Mouse (Mus musculus) NIH3T3 (cell line): Measurements from ENCODE around the gene Slc19a1.
A peak's percentile ranks its signal among the peaks of the same experiment; 100 is the strongest.

ENCODE experiments used
- DNase-seq: peaks from one replicate; pipeline ENCODE4 v3.0.0-alpha.2; 2012; ENCODE audit warnings: low read depth

Gene Slc19a1

DNA sequence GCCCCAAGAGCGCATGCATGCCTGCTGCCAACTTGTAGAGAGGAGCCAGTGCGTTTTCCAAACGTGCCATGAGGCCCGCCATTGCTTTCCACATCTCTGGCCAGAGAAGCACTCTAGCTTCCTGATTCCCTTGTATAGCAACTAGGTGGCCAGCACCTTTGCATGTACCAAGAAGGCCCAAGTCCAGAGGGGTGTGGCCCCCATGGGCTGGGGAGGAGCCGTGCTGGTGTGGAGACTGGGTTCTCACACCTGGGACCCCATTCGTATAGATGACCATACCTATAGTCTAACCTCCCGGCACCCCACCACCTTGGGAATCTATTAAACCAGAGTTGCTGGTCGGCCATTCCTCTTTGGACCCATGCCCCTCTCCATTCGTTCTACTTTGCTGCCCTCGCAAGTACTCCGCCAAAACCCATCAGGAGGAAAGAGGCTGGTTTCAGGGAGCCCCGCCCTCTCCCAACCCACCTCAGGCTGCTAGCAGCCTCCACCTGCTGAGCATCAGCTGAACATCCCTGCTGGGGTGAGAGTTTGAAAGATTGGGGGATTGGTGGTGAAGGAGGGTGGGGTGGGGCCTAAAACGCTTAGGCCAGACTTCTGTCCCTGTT lies at the start of gene Slc19a1:
TSS of gene Slc19a1 (plus strand) at position 474 of the 608 bp plus-strand sequence.
- DNase-seq: no peak

DNA sequence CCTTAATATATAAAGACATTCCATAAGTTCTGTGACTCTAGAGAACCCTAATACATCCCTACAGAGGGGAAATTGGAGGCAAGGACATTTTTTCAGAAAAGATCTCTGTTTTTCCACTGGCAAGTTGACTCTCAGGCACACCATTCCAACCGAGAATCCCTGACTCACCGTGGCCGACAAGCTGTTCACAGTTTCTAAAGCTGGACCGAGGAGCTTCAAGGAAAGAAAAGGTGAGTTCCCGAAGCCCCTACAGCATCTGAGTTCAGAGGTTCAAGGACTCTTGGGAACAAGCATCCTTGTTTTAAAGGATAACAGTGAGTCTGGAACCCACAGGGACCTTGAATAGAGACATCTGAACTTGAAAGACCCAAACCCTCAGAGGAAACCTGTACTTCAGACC lies 43.5 kb upstream of the Slc19a1 start:
- no peak for DNase-seq

GRCm38 (mm10) chr10:76992456-76992855 lies 39.6 kb upstream of the Slc19a1 start:
- DNase-seq: no peak

- DNase-seq: peak; percentile 81
Observed at GRCm38 (mm10) chr10:76997759-76998513, 34.1 kb upstream of the Slc19a1 start.

GRCm38 (mm10) chr10:77004936-77005335 lies 27.1 kb upstream of the Slc19a1 start:
- DNase-seq: peak; percentile 59

GRCm38 (mm10) chr10:77007433-77008108 lies 24.5 kb upstream of the Slc19a1 start:
- peak; percentile 28 for DNase-seq

DNA sequence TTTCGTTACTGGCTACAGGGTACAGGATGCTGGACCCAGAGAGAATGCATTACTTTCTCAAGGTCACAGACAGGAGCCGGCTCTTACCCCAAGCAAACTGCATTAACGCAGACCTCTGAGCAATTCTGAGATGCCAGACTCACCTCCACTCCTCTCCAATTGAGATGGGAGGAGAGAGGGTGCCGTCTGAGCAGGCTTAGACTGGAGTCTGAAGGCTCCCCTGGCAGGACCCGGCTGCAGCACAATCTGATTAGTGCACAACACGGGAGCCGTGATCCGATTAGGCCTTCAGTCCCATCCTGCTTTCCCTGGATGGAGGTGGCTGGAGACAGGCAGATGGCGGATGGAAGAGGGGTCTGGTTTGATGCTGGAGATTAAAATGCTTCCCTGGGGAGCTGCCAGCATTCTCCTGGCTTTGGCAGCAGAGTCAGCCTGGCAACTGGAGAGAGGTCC lies 23.9 kb upstream of the Slc19a1 start:
- peak; percentile 72 for DNase-seq

DNA sequence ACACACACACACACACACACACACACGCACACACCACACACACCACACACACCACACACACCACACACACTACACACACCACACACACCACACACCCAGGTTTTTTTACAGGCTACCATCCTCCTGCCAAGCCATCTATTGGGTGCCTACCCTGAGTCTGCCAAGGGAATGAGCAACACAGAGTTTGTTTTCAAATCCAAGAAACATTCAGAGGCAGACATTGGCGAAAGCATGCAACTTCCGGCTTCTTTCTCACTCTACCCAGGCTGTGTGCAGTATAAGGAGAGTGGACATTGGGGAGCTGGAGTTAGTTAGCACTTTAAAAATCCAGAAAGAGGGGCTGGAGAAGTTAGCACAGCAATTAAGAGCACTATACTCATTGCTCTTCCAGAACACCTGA lies 23.3 kb upstream of the Slc19a1 start:
- DNase-seq: peak; percentile 58

DNA sequence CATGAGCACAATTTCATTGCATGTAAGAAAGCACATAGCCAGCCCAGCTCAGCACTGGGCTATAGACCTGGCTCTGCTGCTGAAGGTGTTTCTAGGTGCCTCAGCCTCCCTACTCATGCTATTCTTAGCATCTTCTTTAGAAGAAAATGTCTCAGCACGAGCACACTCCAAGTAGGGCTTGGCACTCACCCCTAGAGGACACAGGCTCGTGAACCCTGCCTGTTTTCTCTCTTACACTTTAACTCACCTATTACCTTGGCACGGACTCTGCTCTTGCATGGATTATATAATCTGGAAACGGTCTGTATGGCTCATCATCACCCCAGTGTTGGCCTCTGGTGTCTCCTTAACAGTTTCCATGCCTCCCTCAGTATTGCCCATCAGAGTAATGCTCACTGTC lies 20.4 kb upstream of the Slc19a1 start:
- DNase-seq: no peak

DNA sequence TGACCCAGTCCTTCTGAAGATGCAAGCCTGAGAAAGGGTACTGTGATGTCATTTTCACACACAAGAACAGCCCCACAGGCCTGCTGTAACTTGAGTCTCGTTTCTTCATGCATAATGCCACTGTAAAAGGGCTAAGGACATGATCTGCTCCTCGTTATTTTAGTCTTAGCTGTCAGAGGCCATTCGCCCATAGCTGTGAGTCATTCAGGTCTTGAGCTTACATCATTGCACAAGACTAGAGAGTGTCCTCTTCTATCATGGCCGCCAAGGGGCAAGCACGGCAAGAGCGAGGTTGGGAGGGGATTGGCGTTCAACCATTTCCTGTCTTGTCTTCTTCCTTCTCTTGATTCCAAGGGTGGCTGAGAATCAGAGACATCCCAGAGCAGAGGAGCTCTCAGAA lies 16.0 kb upstream of the Slc19a1 start:
- peak; percentile 66 for DNase-seq

DNA sequence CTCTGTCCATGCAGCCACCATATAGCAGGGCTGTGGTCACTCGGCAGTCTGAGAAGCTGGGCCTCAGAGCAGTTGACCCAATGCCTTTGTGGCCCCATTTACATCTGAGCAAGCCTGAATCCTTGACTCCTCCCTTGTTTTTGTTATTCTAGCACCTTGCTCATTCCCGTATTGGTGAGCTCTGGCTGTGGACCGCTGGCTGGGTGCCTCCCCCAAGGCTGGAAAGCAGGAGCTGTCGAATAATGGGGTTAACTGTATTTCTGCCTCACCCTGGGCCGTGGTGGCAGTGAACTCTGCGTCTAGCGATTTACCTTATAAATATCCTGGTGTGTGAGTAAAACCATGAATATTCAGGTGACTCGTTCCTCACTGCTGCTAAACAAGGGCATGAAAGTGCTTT lies 15.5 kb upstream of the Slc19a1 start:
- peak; percentile 44 for DNase-seq

GRCm38 (mm10) chr10:77017061-77017460 lies 15.0 kb upstream of the Slc19a1 start:
- peak; percentile 59 for DNase-seq

GRCm38 (mm10) chr10:77017662-77018061 lies 14.4 kb upstream of the Slc19a1 start:
- peak; percentile 32 for DNase-seq

GRCm38 (mm10) chr10:77021399-77022052 lies 10.5 kb upstream of the Slc19a1 start:
- DNase-seq: peak; percentile 90

- DNase-seq: no peak
Observed at GRCm38 (mm10) chr10:77022301-77023130, 9.5 kb upstream of the Slc19a1 start.

GRCm38 (mm10) chr10:77024231-77024630 lies 7.8 kb upstream of the Slc19a1 start:
- DNase-seq: no peak

- DNase-seq: no peak
Observed at GRCm38 (mm10) chr10:77026944-77027343, 5.1 kb upstream of the Slc19a1 start.

GRCm38 (mm10) chr10:77028782-77029296 lies 3.2 kb upstream of the Slc19a1 start:
- DNase-seq: no peak

DNA sequence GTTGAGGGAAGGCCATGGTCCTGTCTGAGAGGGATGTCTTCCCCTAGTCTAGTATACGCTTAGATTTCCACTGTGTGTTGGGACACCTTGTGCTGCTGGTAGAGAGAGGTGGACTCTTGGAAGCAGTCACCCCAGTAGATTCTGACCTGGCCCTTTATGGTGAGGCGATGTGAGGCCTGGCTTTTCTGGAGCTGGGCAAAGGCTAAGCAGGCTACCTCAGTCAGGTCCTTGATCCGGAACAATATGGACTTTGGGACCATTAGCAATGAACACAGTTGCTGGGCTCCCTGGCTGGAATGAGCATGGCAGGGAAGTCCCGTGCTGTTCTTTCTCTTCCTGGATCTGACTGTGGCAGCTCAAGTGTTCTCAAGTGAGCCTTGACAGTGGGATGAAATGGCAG lies 2.3 kb upstream of the Slc19a1 start:
- no peak for DNase-seq

DNA sequence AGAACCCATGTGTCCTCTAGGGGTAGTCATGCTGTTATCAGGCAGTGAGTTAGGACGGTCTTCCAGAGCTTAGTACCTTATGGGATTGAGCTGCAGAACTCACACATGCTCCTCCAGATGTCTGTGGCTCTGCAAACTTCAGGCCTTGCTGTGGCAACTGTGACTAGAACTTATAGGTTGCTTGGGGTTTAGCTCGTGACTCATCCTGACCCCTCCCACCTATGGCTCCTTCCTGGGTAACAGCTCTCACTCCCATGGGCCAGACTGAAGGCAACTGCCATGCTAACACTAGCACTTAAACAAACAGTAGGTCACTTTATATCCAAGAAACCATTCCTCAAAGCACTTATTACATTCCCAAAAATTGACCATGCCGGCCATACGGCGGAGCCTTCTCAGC lies 1.4 kb upstream of the Slc19a1 start:
- DNase-seq: peak; percentile 48

- peak; percentile 98 for DNase-seq
Observed at GRCm38 (mm10) chr10:77032591-77033322, 716 bp downstream of the Slc19a1 start.
